Mouse (Mus musculus) erythroblast, adult 5-6 weeks (primary cell): Measurements from ENCODE around the gene Gm45521. TPM values are rescaled to one million over a fixed set of nuclear protein-coding genes. Genes with fewer than 3 reads are reported as not detected.

Experiments
- ATAC-seq: replicated peaks from 2 replicates; pipeline ENCODE4 v1.8.0; 2016; ENCODE audit warnings: moderate number of reproducible peaks, mild to moderate bottlenecking, moderate TSS enrichment, inconsistent platforms; ENCODE audit not compliant: poor library complexity, low FRiP score, severe bottlenecking
- total RNA-seq, 2 experiments: library from RNA; stranded (forward) in 1 of 2; stranded (reverse) in 1 of 2; fragments of 150-400 nt in 1 of 2; fragments of 200-764, 138-1000 nt in 1 of 2; gene quantifications; 2 replicates each; pipeline versions ENCODE4 v1.2.3 to v1.2.4; 2015 to 2017; ENCODE audit warnings: low replicate concordance in 2 of 2

The Gm45521 gene
- total RNA-seq (2015; ENCODE audit: low replicate concordance): not detected in 2 replicates
- total RNA-seq (2017; ENCODE audit: low replicate concordance): not detected in 2 replicates

- no peak for ATAC-seq
Measured at GRCm38 (mm10) chr14:7957049-7957448, at the start of gene Gm45521. Gm45521 (plus strand) TSS chr14:7957288.

- no peak for ATAC-seq
Measured at GRCm38 (mm10) chr14:7909472-7909871, 47.6 kb upstream of the Gm45521 start.

- ATAC-seq: no peak
Measured at GRCm38 (mm10) chr14:7913842-7914241, 43.2 kb upstream of the Gm45521 start.

- ATAC-seq: no peak
Measured at GRCm38 (mm10) chr14:7914461-7914860, 42.6 kb upstream of the Gm45521 start.

- no peak for ATAC-seq
Measured at GRCm38 (mm10) chr14:7918150-7918991, 38.7 kb upstream of the Gm45521 start.

- no peak for ATAC-seq
Measured at GRCm38 (mm10) chr14:7919309-7919708, 37.8 kb upstream of the Gm45521 start.

- no peak for ATAC-seq
Measured at GRCm38 (mm10) chr14:7919921-7920320, 37.2 kb upstream of the Gm45521 start.

GRCm38 (mm10) chr14:7921459-7921858, 35.6 kb upstream of the Gm45521 start:
- no peak for ATAC-seq

GRCm38 (mm10) chr14:7923635-7924034, 33.5 kb upstream of the Gm45521 start:
- ATAC-seq: no peak

- no peak for ATAC-seq
Measured at GRCm38 (mm10) chr14:7928362-7928761, 28.7 kb upstream of the Gm45521 start.

GRCm38 (mm10) chr14:7929029-7929428, 28.1 kb upstream of the Gm45521 start:
- ATAC-seq: no peak

GRCm38 (mm10) chr14:7932151-7932550, 24.9 kb upstream of the Gm45521 start:
- ATAC-seq: no peak

- ATAC-seq: no peak
Measured at GRCm38 (mm10) chr14:7934166-7934565, 22.9 kb upstream of the Gm45521 start.

GRCm38 (mm10) chr14:7937052-7937630, 19.9 kb upstream of the Gm45521 start:
- ATAC-seq: no peak

- no peak for ATAC-seq
Measured at GRCm38 (mm10) chr14:7938809-7939784, 18.0 kb upstream of the Gm45521 start.

GRCm38 (mm10) chr14:7941413-7941812, 15.7 kb upstream of the Gm45521 start:
- no peak for ATAC-seq

- no peak for ATAC-seq
Measured at GRCm38 (mm10) chr14:7943101-7943800, 13.8 kb upstream of the Gm45521 start.

GRCm38 (mm10) chr14:7943801-7944135, 13.3 kb upstream of the Gm45521 start:
- no peak for ATAC-seq

- no peak for ATAC-seq
Measured at GRCm38 (mm10) chr14:7944349-7945039, 12.6 kb upstream of the Gm45521 start.
